Mouse (Mus musculus) MEL (cell line): ENCODE measurements around the gene Igf2bp3. TPM values are rescaled to one million over a fixed set of nuclear protein-coding genes. Genes with fewer than 3 reads are reported as not detected.

Experiments
- DNase-seq: peaks from one replicate; pipeline ENCODE4 v3.0.0; 2011; ENCODE audit warnings: low read depth, low spot score
- H3K27ac ChIP-seq: 2 replicates; pipeline ENCODE4 v1.5.1; 2012; ENCODE audit warnings: low read depth, mild to moderate bottlenecking, control low read depth, low read length, moderate library complexity; ENCODE audit not compliant: control insufficient read depth
- H3K27me3 ChIP-seq, 2 experiments: fragments of 150-350 bp in 1 of 2; sonication (generic) in 1 of 2; 2 replicates each; pipeline ENCODE4 v1.6.1; 2012; ENCODE audit warnings: low read length in 2 of 2, mild to moderate bottlenecking in 2 of 2, improper control_type of control experiment in 1 of 2, moderate library complexity in 1 of 2; ENCODE audit not compliant: insufficient read depth in 2 of 2, control insufficient read depth in 1 of 2
- H3K36me3 ChIP-seq, 2 experiments: 2 replicates each; pipeline ENCODE4 v1.6.1; 2012 to 2014; ENCODE audit warnings: low read length in 2 of 2, improper control_type of control experiment in 1 of 2, inconsistent platforms in 1 of 2, mild to moderate bottlenecking in 1 of 2; ENCODE audit not compliant: insufficient read depth in 2 of 2, control insufficient read depth in 1 of 2
- H3K4me1 ChIP-seq, 2 experiments: fragments of 150-350 bp in 1 of 2; sonication (generic) in 1 of 2; 2 replicates each; pipeline ENCODE4 v1.6.1; 2012; ENCODE audit warnings: low read length in 2 of 2, improper control_type of control experiment in 1 of 2, mild to moderate bottlenecking in 1 of 2; ENCODE audit not compliant: insufficient read depth in 2 of 2, control insufficient read depth in 1 of 2
- H3K4me3 ChIP-seq, 2 experiments: fragments of 150-350 bp in 1 of 2; sonication (generic) in 1 of 2; 2 replicates each; pipeline ENCODE4 v1.5.1; 2012; ENCODE audit warnings: low read depth in 2 of 2, low read length in 2 of 2, mild to moderate bottlenecking in 2 of 2, moderate library complexity in 2 of 2, control low read depth in 1 of 2, improper control_type of control experiment in 1 of 2; ENCODE audit not compliant: control insufficient read depth in 1 of 2, insufficient read depth in 1 of 2
- H3K79me2 ChIP-seq: 2 replicates; pipeline ENCODE4 v1.6.1; 2012; ENCODE audit warnings: mild to moderate bottlenecking, low read length, moderate library complexity; ENCODE audit not compliant: control insufficient read depth, poor library complexity, insufficient read depth
- H3K9ac ChIP-seq: 2 replicates; pipeline ENCODE4 v1.6.1; 2012; ENCODE audit warnings: low read depth, mild to moderate bottlenecking, control low read depth, low read length, moderate library complexity; ENCODE audit not compliant: control insufficient read depth, poor library complexity, severe bottlenecking
- H3K9me3 ChIP-seq: fragments of 150-350 bp; sonication (generic); replicated peaks from 2 replicates; pipeline ENCODE4 v1.6.1; 2012; ENCODE audit warnings: mild to moderate bottlenecking, low read length, improper control_type of control experiment, moderate library complexity; ENCODE audit not compliant: insufficient read depth
- BHLHE40 ChIP-seq: IDR thresholded peaks from 2 replicates; pipeline ENCODE4 v1.6.1; 2012; ENCODE audit warnings: low read depth, mild to moderate bottlenecking, inconsistent platforms, low read length, improper control_type of control experiment, borderline replicate concordance
- CHD2 ChIP-seq: IDR thresholded peaks from 2 replicates; pipeline ENCODE4 v1.6.1; 2011; ENCODE audit warnings: low read length, improper control_type of control experiment
- CTCF ChIP-seq, 3 experiments: IDR thresholded peaks in 2 of 3; conservative IDR thresholded peaks in 1 of 3; 2 replicates each; pipeline ENCODE4 v1.5.1; 2011 to 2012; ENCODE audit warnings: low read length in 3 of 3, low read depth in 2 of 3, mild to moderate bottlenecking in 2 of 3, improper control_type of control experiment in 1 of 3, inconsistent platforms in 1 of 3, mixed read lengths in 1 of 3, moderate library complexity in 1 of 3; ENCODE audit not compliant: control insufficient read depth in 1 of 3, insufficient read depth in 1 of 3, poor library complexity in 1 of 3, severe bottlenecking in 1 of 3
- ELF1 ChIP-seq: IDR thresholded peaks from 2 replicates; pipeline ENCODE4 v1.6.1; 2014; ENCODE audit warnings: low read depth, mild to moderate bottlenecking, inconsistent platforms, low read length, improper control_type of control experiment, moderate library complexity
- ETS1 ChIP-seq: IDR thresholded peaks from 2 replicates; pipeline ENCODE4 v1.6.1; 2012; ENCODE audit warnings: low read depth, mild to moderate bottlenecking, inconsistent platforms, low read length, improper control_type of control experiment, moderate library complexity
- GABPA ChIP-seq: IDR thresholded peaks from 2 replicates; pipeline ENCODE4 v1.6.1; 2012; ENCODE audit warnings: low read depth, mild to moderate bottlenecking, inconsistent platforms, low read length, improper control_type of control experiment, moderate library complexity
- GATA1 ChIP-seq: IDR thresholded peaks from 2 replicates; pipeline ENCODE4 v1.6.1; 2011; ENCODE audit warnings: low read depth, low read length, improper control_type of control experiment
- JUND ChIP-seq: IDR thresholded peaks from 2 replicates; pipeline ENCODE4 v1.6.1; 2011; ENCODE audit warnings: low read depth, mild to moderate bottlenecking, improper control_type of control experiment, low read length
- MAX ChIP-seq: IDR thresholded peaks from 2 replicates; pipeline ENCODE4 v1.6.1; 2011; ENCODE audit warnings: low read length, improper control_type of control experiment
- NELFE ChIP-seq: IDR thresholded peaks from 2 replicates; pipeline ENCODE4 v1.6.1; 2011; ENCODE audit warnings: low read depth, low read length, improper control_type of control experiment
- POLR2AphosphoS5 ChIP-seq: IDR thresholded peaks from 2 replicates; pipeline ENCODE4 v1.6.1; 2012; ENCODE audit warnings: low read depth, borderline replicate concordance, mild to moderate bottlenecking, inconsistent platforms, low read length, moderate library complexity, mixed read lengths
- RAD21 ChIP-seq: IDR thresholded peaks from 2 replicates; pipeline ENCODE4 v1.6.1; 2011; ENCODE audit warnings: mild to moderate bottlenecking, low read depth, low read length, improper control_type of control experiment
- SMC3 ChIP-seq: IDR thresholded peaks from 2 replicates; pipeline ENCODE4 v1.6.1; 2011; ENCODE audit warnings: low read depth, low read length, improper control_type of control experiment
- TCF12 ChIP-seq: IDR thresholded peaks from 2 replicates; pipeline ENCODE4 v1.6.1; 2014; ENCODE audit warnings: low read depth, mild to moderate bottlenecking, inconsistent platforms, low read length, improper control_type of control experiment, moderate library complexity
- UBTF ChIP-seq: IDR thresholded peaks from 2 replicates; pipeline ENCODE4 v1.6.1; 2012; ENCODE audit warnings: low read depth, mild to moderate bottlenecking, inconsistent platforms, low read length, improper control_type of control experiment, moderate library complexity, borderline replicate concordance; ENCODE audit not compliant: insufficient read depth
- ZC3H11A ChIP-seq: IDR thresholded peaks from 2 replicates; pipeline ENCODE4 v1.6.1; 2012; ENCODE audit warnings: low read depth, mild to moderate bottlenecking, inconsistent platforms, low read length, improper control_type of control experiment
- ZKSCAN1 ChIP-seq: IDR thresholded peaks from 2 replicates; pipeline ENCODE4 v1.6.1; 2012; ENCODE audit warnings: low read depth, mild to moderate bottlenecking, inconsistent platforms, low read length, improper control_type of control experiment, moderate library complexity
- polyA plus RNA-seq, 2 experiments: library from polyadenylated mRNA; stranded (reverse) in 1 of 2; unstranded in 1 of 2; fragments of >175 nt in 1 of 2; fragments of >200 nt in 1 of 2; gene quantifications; 2 replicates each; pipeline versions ENCODE4 v1.2.1 to v1.2.4; 2012; ENCODE audit warnings: low replicate concordance in 2 of 2, low read depth in 1 of 2; ENCODE audit not compliant: insufficient read length in 2 of 2, insufficient read depth in 1 of 2, missing spikeins in 1 of 2
- total RNA-seq: library from RNA; depleted of rRNA; stranded (reverse); fragments of 300-350 nt; gene quantifications from 2 replicates; pipeline ENCODE4 v1.2.3, GENCODE M21; 2012

Igf2bp3 gene
- total and polyA plus RNA-seq, 3 experiments = 0.12 to 0.29 TPM; not detected in 1

DNA sequence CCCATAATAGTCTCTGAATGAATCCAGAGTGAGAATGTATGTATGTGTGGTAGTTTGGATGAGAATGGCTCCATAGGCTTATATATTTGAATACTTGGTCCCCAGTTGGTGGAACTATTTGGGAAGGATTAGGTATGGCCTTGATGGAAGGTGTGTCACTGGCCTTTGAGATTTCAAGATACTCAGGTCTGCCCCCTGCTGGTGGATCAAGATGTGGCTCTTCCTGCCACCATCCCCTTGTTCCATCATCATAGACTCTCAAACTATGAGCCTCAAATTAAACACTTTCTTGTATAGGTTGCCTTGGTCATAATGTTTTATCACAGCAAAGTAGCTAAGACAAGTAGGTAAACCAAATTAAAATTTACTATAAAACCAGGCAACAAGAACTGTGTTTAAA lies 25.4 kb downstream of the Igf2bp3 start:
- Histone ChIP-seq H3K9ac (no peak overlapping the region), H3K36me3 (no peaks in the 10 kb centered on the region), H3K27me3 (no peaks in the 10 kb centered on the region), H3K9me3 (no peaks in the 10 kb centered on the region), H3K79me2 (no peaks in the 10 kb centered on the region), H3K4me3 (no peak overlapping the region), H3K27ac (no peak overlapping the region), H3K4me1 (no peaks in the 10 kb centered on the region)
- TF ChIP-seq ZC3H11A (no peak), SMC3 (peak; percentile 50), CTCF (IDR thresholded peaks at IDR 0.05 in 2 of 3, conservative IDR thresholded peaks at IDR 0.05 in 1 of 3; ENCODE audit: control insufficient read depth in 1 of 3, insufficient read depth in 1 of 3, low read depth in 2 of 3, low read length in 3 of 3, poor library complexity in 1 of 3, severe bottlenecking in 1 of 3) (peak; percentile 39 to 52 (median 50)), RAD21 (peak; percentile 19; the same call in 1 of the 2 replicates)
- DNase-seq = peak; percentile 37

DNA sequence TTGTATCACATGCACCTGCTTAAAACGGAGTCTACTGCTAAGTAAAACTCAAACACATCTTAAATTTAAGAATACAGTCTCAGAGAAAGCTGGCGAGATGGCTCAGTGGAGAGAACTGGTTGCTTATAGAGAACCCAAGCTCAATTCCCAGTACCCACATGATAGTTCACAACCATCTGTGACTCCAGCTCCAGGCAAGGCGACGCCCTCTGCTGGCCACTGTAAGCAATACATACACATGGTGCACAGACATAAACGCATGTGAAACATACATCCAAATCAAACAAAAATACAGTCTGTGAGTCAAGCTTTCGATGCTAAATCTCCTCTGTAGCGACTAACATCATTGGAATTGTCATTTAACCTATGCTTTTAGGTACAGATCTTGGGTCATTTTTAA lies 27.5 kb downstream of the Igf2bp3 start:
- Histone ChIP-seq H3K9ac (no peak overlapping the region), H3K79me2 (no peaks in the 10 kb centered on the region), H3K9me3 (no peaks in the 10 kb centered on the region), H3K36me3 (no peaks in the 10 kb centered on the region), H3K4me1 (no peaks in the 10 kb centered on the region), H3K27ac (no peak overlapping the region), H3K27me3 (no peaks in the 10 kb centered on the region), H3K4me3 (no peak overlapping the region)
- TF ChIP-seq ELF1 (no peak), CTCF (IDR thresholded peaks at IDR 0.05 in 2 of 3, conservative IDR thresholded peaks at IDR 0.05 in 1 of 3; ENCODE audit: control insufficient read depth in 1 of 3, insufficient read depth in 1 of 3, low read depth in 2 of 3, low read length in 3 of 3, poor library complexity in 1 of 3, severe bottlenecking in 1 of 3) (peak; percentile 28 to 45 (median 40); a peak in 5 of 6 replicates), SMC3 (peak; percentile 30)
- DNase-seq = peak; percentile 22

- Histone ChIP-seq H3K79me2 (no peaks in the 10 kb centered on the region), H3K4me3 (no peak overlapping the region), H3K4me1 (no peaks in the 10 kb centered on the region), H3K9me3 (no peaks in the 10 kb centered on the region), H3K36me3 (no peaks in the 10 kb centered on the region), H3K9ac (no peak overlapping the region), H3K27ac (no peak overlapping the region), H3K27me3 (peaks cover 0 to 4% of the 10 kb centered on the region in 2 experiments; a peak in 2 of 4 replicates)
- TF ChIP-seq ZKSCAN1 = no peak
- TF ChIP-seq UBTF = no peak
- DNase-seq = peak; percentile 5
Observed at GRCm38 (mm10) chr6:49176018-49176417, 38.7 kb downstream of the Igf2bp3 start.

DNA sequence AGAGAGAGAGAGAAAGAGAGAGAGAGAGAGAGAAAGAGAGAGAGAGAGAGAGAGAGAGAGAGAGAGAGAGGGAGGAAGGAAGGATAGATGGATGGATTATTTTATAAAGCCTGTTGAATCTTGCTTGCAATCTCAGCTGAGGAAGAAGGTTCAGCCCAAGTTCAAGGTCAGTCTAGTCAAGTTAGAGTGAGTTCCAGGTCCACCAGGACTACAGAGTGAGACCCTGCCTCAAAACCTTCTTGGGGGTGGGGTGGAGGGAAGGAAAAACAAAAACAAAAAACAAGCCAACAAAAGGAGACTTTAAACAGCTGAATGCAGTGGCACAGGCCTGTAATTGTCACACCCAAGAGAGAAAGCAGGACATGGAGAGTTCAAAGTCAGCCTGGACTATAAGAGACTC lies 40.1 kb downstream of the Igf2bp3 start:
- no peak overlapping the region for H3K27ac ChIP-seq
- no peaks in the 10 kb centered on the region for H3K79me2 ChIP-seq
- H3K27me3 ChIP-seq = peaks cover 0 to 4% of the 10 kb centered on the region in 2 experiments; a peak in 2 of 4 replicates
- H3K9me3 ChIP-seq = no peaks in the 10 kb centered on the region
- DNase-seq = no peak
- TF ChIP-seq MAX (no peak), TCF12 (no peak), ZKSCAN1 (no peak), POLR2AphosphoS5 (no peak), NELFE (no peak), ETS1 (no peak), BHLHE40 (no peak), CHD2 (no peak), GABPA (no peak), JUND (no peak), GATA1 (no peak), CTCF (IDR thresholded peaks at IDR 0.05 in 2 of 3, conservative IDR thresholded peaks at IDR 0.05 in 1 of 3; ENCODE audit: control insufficient read depth in 1 of 3, insufficient read depth in 1 of 3, low read depth in 2 of 3, low read length in 3 of 3, poor library complexity in 1 of 3, severe bottlenecking in 1 of 3) (no peak), SMC3 (no peak)
- TF ChIP-seq, all 39 proteins: peak for 0
- Histone ChIP-seq H3K4me1 (no peaks in the 10 kb centered on the region), H3K36me3 (no peaks in the 10 kb centered on the region), H3K4me3 (no peak overlapping the region), H3K9ac (no peak overlapping the region)
